Mouse (Mus musculus): ENCODE data around the gene Rgma. TPM values are rescaled to one million over a fixed set of nuclear protein-coding genes. Genes with fewer than 3 reads are reported as not detected.
A peak's percentile ranks its signal among the peaks of the same experiment; 100 is the strongest.

The Rgma gene
- polyA plus RNA-seq (2015; fragmentation: Nextera tagmentation; extraction: Ambion mirVana) = 2.8 and 3.8 TPM in 2 replicates

DNA sequence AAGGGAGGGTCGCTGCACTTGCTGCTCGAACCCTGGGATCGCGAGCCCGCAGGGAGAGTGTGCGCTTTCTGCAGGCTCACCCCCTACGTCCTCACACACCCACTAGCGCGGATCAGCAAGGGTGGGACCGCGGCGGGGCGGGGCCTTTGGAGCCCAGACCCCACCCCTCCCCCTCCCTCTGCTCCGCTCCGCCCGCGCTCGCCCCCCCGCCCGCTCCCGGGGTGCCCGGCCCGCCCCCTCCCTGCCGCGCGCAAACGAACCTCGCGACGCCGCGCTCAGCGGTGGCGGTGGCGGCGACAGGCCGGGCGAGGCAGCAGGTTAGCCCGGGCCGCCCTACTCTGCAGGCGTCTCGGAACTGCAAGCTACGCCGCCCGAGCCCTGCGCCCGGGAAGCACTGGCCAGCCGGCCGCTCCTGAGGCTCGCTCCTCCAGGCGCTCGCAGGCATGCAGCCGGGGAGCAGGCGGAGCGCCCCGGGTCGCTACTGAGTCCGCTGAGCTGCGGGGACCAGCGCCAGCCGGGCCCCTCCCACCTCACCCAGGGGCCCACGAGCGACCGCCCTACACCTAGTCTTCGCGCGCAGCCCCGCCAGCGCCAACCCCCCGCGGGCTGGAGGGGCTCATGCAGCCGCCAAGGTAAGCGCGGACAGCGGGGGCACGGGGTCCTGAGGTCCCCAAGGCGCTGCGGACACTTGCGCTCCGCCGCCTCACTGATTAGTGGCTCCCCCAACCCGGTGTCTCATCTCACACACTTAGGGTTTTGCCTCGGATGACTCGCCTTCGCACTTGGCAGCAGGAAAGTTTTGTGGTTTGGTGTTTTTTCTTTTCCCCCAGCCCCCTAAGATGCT lies at the start of gene Rgma:
TSS of gene Rgma (plus strand) at position 253 of the 844 bp plus-strand sequence.
- under 1% methylated on average over 70 of the region's 85 CpGs for WGBS
- Histone ChIP-seq H3K4me2 (peak within 1 kb of the TSS; percentile 96), H3K27ac (replicated peaks) (no peak within 1 kb of the TSS), H3K27me3 (replicated peaks) (peaks cover 98% of the 10 kb centered on the region), H3K36me3 (no peaks in the 10 kb centered on the region), H3K4me1 (peaks cover 35% of the 10 kb centered on the region), H3K9ac (peak within 1 kb of the TSS; percentile 73), H3K4me3 (peak within 1 kb of the TSS; percentile 60), H3K9me3 (no peaks in the 10 kb centered on the region)
- ATAC-seq (ENCODE audit: extremely low read depth, insufficient number of reproducible peaks, low FRiP score, low TSS enrichment) = peak; percentile 61

DNA sequence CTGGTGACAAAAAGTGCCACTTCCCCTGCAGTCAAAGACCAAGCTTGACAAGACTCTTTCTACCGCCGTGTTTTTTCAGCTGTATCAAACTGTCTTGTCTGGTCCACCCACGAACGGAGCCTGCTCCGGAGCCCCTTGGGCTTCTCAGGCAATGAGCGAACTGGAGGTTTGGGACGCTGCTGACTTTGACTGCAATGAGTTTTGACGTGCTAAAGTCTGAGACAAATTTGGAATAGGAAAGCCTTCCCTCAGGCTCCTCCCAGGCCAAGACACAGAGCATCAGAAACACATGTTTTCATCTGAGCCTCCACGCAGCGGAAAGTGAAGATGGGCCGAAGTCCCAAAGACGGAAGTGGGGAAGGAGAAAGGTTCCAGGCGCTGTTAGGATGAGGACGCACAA lies 49.1 kb upstream of the Rgma start:
- H3K27ac ChIP-seq (replicated peaks) = no peak overlapping the region
- H3K4me3 ChIP-seq = no peak overlapping the region
- no peak overlapping the region for H3K4me2 ChIP-seq

DNA sequence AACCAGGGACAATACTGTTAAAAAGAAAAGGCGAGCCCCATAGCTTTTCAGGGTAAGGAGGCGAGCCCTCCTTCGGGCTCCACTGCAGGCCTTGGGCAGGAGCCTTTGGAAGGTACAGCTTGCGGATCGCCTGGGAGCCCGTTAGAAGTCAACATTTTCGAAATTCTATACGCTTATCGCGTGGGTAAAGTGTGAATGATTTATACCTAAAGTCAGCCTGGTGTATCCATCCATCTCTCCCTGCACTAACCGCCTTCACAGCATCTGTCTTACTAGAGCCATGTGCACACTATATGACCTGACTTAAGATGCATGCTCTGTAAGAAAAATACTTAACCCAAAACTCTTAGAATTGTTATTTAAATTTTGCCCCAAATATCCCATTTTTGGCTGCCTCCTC lies 48.6 kb upstream of the Rgma start:
- Histone ChIP-seq H3K27me3 (replicated peaks) (peaks cover 29% of the 10 kb centered on the region), H3K27ac (replicated peaks) (no peak overlapping the region), H3K4me3 (no peak overlapping the region), H3K4me2 (no peak overlapping the region), H3K9me3 (no peaks in the 10 kb centered on the region), H3K4me1 (peaks cover 49% of the 10 kb centered on the region), H3K9ac (no peak overlapping the region), H3K36me3 (no peaks in the 10 kb centered on the region)
- 84% methylated on average over 11 of the region's 11 CpGs for WGBS
- ATAC-seq (ENCODE audit: extremely low read depth, insufficient number of reproducible peaks, low FRiP score, low TSS enrichment) = no peak

More for the DNA sequence above, 49.1 kb upstream of the Rgma start:
- H3K27me3 ChIP-seq (replicated peaks) = peaks cover 29% of the 10 kb centered on the region
- H3K9me3 ChIP-seq = no peaks in the 10 kb centered on the region
- WGBS = 84% methylated on average over 14 of the region's 14 CpGs
- H3K4me1 ChIP-seq = peaks cover 44% of the 10 kb centered on the region
- ATAC-seq (ENCODE audit: extremely low read depth, insufficient number of reproducible peaks, low FRiP score, low TSS enrichment) = no peak
- H3K36me3 ChIP-seq = no peaks in the 10 kb centered on the region
- H3K9ac ChIP-seq = no peak overlapping the region

DNA sequence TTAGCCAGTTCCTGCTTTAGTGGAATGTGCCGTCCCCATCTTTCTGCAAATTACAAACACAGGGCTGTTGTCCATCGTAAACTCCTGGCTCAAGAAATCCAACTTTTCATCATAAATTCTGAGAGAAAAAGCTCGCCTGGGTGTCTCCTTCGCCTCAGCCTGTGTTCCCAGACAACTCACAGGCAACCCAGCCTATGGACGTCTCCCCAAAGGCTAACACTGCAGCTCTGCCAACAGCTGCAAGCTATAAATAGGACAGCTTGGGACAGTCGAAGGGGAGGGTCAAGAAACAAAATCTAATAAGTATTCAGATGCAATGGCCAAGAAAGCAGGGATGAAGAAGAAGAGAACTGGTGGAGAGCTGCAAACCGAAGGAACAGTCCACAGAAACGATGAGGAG lies 48.1 kb upstream of the Rgma start:
- H3K27me3 ChIP-seq (replicated peaks) = peaks cover 29% of the 10 kb centered on the region
- no peak for ATAC-seq (ENCODE audit: extremely low read depth, insufficient number of reproducible peaks, low FRiP score, low TSS enrichment)
- 0 out of 2 replicates have a peak overlapping the region, but pooled peaks have one; percentile 40 for H3K9ac ChIP-seq
- H3K4me2 ChIP-seq = no peak overlapping the region
- WGBS = 47% methylated on average over 8 of the region's 8 CpGs
- H3K27ac ChIP-seq (replicated peaks) = no peak overlapping the region
- H3K36me3 ChIP-seq = no peaks in the 10 kb centered on the region
- peaks cover 53% of the 10 kb centered on the region for H3K4me1 ChIP-seq
- H3K9me3 ChIP-seq = no peaks in the 10 kb centered on the region
- no peak overlapping the region for H3K4me3 ChIP-seq

DNA sequence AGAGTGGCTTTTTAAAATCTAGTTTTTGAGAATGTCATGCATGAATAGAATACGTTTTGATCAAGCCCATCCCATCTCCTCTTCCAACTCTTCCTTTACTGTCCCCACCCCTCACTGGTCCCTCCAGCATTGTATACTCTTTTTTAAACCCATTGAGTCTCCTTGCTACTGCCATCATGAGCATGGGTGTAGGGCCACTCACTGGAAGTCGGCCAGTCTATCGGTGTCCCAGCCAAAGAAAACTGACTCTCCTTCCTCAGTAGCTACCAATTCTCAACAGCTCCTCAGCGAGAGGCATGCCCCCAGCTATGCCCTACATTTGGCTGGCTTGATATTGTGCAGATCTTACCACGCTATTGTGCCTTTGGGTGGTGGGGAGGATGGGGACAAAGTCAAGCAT lies 47.7 kb upstream of the Rgma start:
- H3K9me3 ChIP-seq = no peaks in the 10 kb centered on the region
- peaks cover 27% of the 10 kb centered on the region for H3K27me3 ChIP-seq (replicated peaks)
- WGBS = 66% methylated on average over 5 of the region's 5 CpGs
- no peak for ATAC-seq (ENCODE audit: extremely low read depth, insufficient number of reproducible peaks, low FRiP score, low TSS enrichment)
- H3K4me3 ChIP-seq = no peak overlapping the region
- no peaks in the 10 kb centered on the region for H3K36me3 ChIP-seq
- H3K4me1 ChIP-seq = peaks cover 53% of the 10 kb centered on the region
- no peak overlapping the region for H3K9ac ChIP-seq
- no peak overlapping the region for H3K4me2 ChIP-seq
- no peak overlapping the region for H3K27ac ChIP-seq (replicated peaks)

DNA sequence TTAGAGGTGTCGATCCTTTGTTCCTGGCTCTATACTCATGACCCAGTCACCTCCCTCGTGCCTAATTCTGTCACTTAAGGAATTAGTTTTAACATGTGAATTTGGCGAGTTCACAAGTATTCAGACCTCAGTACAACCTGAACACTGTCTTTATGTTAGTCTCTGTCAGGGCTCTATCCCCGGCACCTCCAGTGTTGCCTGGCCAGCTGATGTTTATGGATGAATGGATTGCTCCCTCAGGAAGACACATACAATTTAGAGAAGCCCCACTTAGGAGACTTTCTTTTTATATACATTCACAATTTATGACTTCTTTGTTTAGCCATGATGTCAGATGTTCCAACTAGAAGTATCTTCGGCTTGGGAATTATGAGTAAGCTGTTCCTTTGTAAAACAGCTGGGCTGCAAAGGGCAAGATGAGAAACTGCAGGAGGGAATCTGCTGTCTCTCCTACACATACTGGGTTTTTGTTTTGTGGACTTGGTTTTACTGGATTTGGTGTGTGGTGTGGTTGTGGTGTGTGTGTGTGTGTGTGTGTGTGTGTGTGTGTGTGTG lies 46.6 kb upstream of the Rgma start:
- Histone ChIP-seq H3K27ac (replicated peaks) (no peak overlapping the region), H3K36me3 (no peaks in the 10 kb centered on the region), H3K27me3 (replicated peaks) (peaks cover 23% of the 10 kb centered on the region; the same call in 1 of the 2 replicates), H3K4me3 (no peak overlapping the region), H3K4me1 (peaks cover 52% of the 10 kb centered on the region), H3K9me3 (no peaks in the 10 kb centered on the region), H3K4me2 (no peak overlapping the region), H3K9ac (no peak overlapping the region)
- 48% methylated on average over 5 of the region's 5 CpGs for WGBS
- no peak for ATAC-seq (ENCODE audit: extremely low read depth, insufficient number of reproducible peaks, low FRiP score, low TSS enrichment)

DNA sequence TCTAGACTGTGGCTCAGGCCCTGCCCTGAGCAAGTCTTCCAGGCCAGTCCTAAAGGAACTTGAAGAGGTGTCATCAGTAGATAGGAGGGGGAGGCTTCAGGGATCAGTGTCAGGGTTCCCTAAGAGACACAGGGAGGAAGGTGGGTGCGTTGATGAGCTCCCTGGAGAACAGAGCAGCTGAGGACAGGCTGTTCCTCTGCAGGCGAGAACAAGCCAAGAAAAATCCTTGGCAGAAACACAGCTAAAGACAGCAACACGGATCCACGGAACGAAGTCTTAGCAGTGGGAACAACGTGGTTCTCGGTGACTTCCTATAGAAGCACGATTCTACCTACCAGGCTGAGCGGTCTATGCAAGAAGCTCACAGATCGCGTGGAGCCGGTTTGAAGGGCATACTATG lies 44.6 kb upstream of the Rgma start:
- WGBS = 74% methylated on average over 12 of the region's 12 CpGs
- no peak for ATAC-seq (ENCODE audit: extremely low read depth, insufficient number of reproducible peaks, low FRiP score, low TSS enrichment)

DNA sequence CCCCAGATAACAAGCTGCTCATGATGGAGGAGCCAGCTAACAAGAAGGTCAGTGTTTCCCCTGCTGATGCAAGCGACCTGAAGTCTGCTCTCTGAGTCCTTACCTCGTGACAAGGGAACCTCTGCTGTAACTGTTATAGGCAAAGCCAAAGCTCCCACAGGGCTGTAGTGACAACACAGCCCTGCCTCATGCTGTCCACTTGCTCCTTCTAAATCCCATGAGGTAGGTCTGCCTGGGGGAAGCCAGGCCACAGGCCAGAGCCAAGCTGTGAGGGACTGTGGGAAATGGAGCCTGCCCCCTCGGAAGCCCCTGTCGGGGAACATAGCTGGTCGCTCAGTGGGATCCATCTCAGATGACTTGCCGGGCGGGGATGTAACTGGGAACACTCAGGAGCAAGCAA lies 43.7 kb upstream of the Rgma start:
- no peak overlapping the region for H3K4me3 ChIP-seq
- no peak overlapping the region for H3K4me2 ChIP-seq
- no peak for ATAC-seq (ENCODE audit: extremely low read depth, insufficient number of reproducible peaks, low FRiP score, low TSS enrichment)
- no peaks in the 10 kb centered on the region for H3K36me3 ChIP-seq
- WGBS = 44% methylated on average over 7 of the region's 7 CpGs
- no peaks in the 10 kb centered on the region for H3K9me3 ChIP-seq
- no peak overlapping the region for H3K27ac ChIP-seq (replicated peaks)
- H3K4me1 ChIP-seq = peaks cover 70% of the 10 kb centered on the region
- H3K27me3 ChIP-seq (replicated peaks) = peaks cover 20% of the 10 kb centered on the region
- H3K9ac ChIP-seq = no peak overlapping the region

More for the DNA sequence above, 44.6 kb upstream of the Rgma start:
- peaks cover 20% of the 10 kb centered on the region; the same call in 1 of the 2 replicates for H3K27me3 ChIP-seq (replicated peaks)
- H3K9me3 ChIP-seq = no peaks in the 10 kb centered on the region
- peaks cover 63% of the 10 kb centered on the region for H3K4me1 ChIP-seq
- no peak overlapping the region for H3K9ac ChIP-seq
- no peak overlapping the region for H3K4me2 ChIP-seq
- H3K36me3 ChIP-seq = no peaks in the 10 kb centered on the region
- H3K27ac ChIP-seq (replicated peaks) = no peak overlapping the region
- no peak overlapping the region for H3K4me3 ChIP-seq

DNA sequence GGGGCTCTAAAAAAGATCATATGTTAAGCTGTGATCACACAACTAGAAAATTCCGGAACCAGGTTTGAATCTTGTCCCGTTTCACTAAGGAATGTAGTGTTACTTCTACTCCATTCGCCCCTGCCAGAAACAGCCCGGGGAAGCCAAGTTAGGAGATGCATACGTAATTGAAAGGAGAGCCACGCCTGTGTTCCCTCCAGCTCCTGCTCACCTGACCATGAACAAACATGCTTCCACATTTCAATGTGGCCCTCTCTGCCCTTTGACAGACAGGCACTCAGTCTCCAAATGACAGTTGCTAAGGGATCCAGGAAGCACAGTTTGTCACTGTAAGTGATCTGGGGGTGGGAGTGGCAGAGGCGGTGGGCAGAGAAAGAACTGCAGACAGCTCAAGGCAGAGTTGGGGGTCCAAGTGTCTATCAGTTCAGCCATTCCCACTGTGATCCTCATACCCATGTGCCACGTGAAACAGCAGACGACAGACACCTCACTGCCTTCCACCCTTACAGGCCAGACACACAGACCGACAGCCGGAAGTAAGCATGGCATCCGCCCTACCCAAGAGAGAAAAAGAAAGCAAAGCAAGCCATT lies 41.8 kb upstream of the Rgma start:
- 74% methylated on average over 12 of the region's 12 CpGs for WGBS

DNA sequence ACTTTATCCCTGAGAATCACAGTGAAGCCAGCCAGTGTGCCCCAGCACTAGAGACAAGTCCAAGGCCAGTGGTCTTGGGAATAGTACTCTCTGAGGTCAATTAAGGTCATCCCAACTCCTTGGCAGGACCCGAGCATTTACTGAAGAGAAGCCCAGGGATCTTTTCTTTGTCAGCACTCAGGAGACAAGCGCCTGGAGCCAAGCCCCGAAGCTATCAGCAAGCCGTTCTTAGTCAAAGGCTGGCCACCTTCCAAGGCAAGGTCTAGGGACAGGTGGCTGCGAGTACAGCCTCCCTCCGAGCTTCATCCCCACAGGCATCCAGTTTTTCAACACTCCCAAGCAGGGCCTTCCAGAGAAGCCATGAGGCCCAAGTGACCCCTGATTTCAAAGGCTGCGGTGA lies 40.4 kb upstream of the Rgma start:
- H3K27me3 ChIP-seq (replicated peaks) = peaks cover 27% of the 10 kb centered on the region
- ATAC-seq (ENCODE audit: extremely low read depth, insufficient number of reproducible peaks, low FRiP score, low TSS enrichment) = no peak
- no peaks in the 10 kb centered on the region for H3K9me3 ChIP-seq
- H3K4me2 ChIP-seq = no peak overlapping the region
- H3K4me1 ChIP-seq = peaks cover 47% of the 10 kb centered on the region
- no peaks in the 10 kb centered on the region for H3K36me3 ChIP-seq
- H3K9ac ChIP-seq = no peak overlapping the region
- H3K4me3 ChIP-seq = no peak overlapping the region
- no peak overlapping the region for H3K27ac ChIP-seq (replicated peaks)
- WGBS = 22% methylated on average over 7 of the region's 7 CpGs

More for the DNA sequence above, 41.8 kb upstream of the Rgma start:
- no peak overlapping the region for H3K4me2 ChIP-seq
- peaks cover 29% of the 10 kb centered on the region for H3K27me3 ChIP-seq (replicated peaks)
- H3K4me1 ChIP-seq = peaks cover 54% of the 10 kb centered on the region
- H3K4me3 ChIP-seq = no peak overlapping the region
- H3K36me3 ChIP-seq = no peaks in the 10 kb centered on the region
- H3K27ac ChIP-seq (replicated peaks) = no peak overlapping the region
- no peak for ATAC-seq (ENCODE audit: extremely low read depth, insufficient number of reproducible peaks, low FRiP score, low TSS enrichment)
- H3K9ac ChIP-seq = no peak overlapping the region
- no peaks in the 10 kb centered on the region for H3K9me3 ChIP-seq

DNA sequence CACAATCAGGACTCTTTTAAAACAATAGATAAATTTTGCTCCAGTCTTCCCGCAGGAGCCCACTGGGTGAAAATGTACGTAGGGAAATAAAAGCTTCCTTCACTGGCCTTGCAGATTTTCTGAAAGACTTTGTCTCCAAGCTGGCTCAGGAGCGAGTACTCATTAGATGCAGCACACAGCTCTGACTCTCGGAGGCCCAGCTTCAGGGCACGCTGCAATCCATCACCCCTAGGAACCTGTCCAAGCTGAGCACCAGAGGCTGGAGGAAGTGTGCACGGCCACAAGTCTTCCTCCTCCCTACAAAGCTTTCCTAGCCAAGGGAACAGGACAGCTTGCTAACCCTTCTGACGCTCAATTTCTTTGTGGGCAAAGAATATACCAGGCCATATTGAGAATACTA lies 38.9 kb upstream of the Rgma start:
- peaks cover 39% of the 10 kb centered on the region for H3K4me1 ChIP-seq
- peaks cover 16% of the 10 kb centered on the region for H3K27me3 ChIP-seq (replicated peaks)
- ATAC-seq (ENCODE audit: extremely low read depth, insufficient number of reproducible peaks, low FRiP score, low TSS enrichment) = no peak
- H3K27ac ChIP-seq (replicated peaks) = no peak overlapping the region
- 48% methylated on average over 7 of the region's 7 CpGs for WGBS
- H3K9ac ChIP-seq = no peak overlapping the region
- no peaks in the 10 kb centered on the region for H3K9me3 ChIP-seq
- no peaks in the 10 kb centered on the region for H3K36me3 ChIP-seq
- no peak overlapping the region for H3K4me2 ChIP-seq
- H3K4me3 ChIP-seq = no peak overlapping the region
